In the genomic region with DNA sequence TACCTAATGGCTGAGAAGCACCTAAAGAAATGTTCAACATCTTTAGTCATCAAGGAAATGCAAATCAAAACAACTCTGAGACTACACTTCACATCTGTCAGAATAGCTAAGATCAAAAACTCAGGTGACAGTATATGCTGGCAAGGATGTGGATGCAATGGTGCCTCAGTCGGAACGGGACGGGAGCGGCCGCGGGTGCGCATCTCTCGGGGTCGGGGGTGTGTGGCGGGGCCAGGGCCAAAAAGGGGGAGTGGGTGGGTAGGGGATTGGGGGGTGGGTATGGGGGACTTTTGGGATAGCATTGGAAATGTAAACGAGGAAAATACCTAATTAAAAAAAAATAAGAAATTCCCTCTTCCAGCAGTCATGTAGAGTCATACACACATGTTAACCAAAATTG, we compare ENCODE assay signal across 8 mouse cellular contexts.
A peak's percentile ranks its signal among the peaks of the same experiment; 100 is the strongest.
DNase-seq lines count a peak whose midpoint lies in the region; ATAC-seq and TF ChIP-seq lines count a peak whose summit lies in the region.
"Not testable (repeated sequence)": the region's sequence is repeated elsewhere in the genome, so short reads cannot be mapped to it uniquely, and the experiment has no call there.

No protein-coding gene starts in this region.

- H3K9me3 ChIP-seq in G1E (replicated peaks); heart, embryonic 15.5 days (replicated peaks); liver, embryonic 16.5 days (replicated peaks; ENCODE audit: control insufficient read depth, low read length): not testable (repeated sequence)

- TF ChIP-seq CTCF in G1E (IDR thresholded peaks at IDR 0.05; ENCODE audit: low read depth, low read length) = not testable (repeated sequence)

- DNase-seq in G1E (ENCODE audit: low spot score) = peak; percentile 99
- peak; percentile 65 for DNase-seq in c-Kit-positive CD71-positive TER-119-negative erythroid progenitor cells, embryonic 14.5 days (ENCODE audit: low read depth)
- DNase-seq in fibroblast of lung, adult 2 months (ENCODE audit: low read depth) = peak; percentile 38
- peak; percentile 79 to 89 for DNase-seq in kidney, postnatal 25 days
- DNase-seq in ovary, adult 18-20 months (ENCODE audit: low spot score) = peak; percentile 33
- DNase-seq in thymus, adult 18-20 months = peak; percentile 6 to 54

- H3K27ac ChIP-seq in heart, embryonic 15.5 days; liver, embryonic 16.5 days (ENCODE audit: low read length): not testable (repeated sequence)

- H3K4me3 ChIP-seq in G1E (ENCODE audit: low read depth, low read length) = peak overlapping the region; percentile 2; the same call in 1 of the 2 replicates
- not testable (repeated sequence) for H3K4me3 ChIP-seq in heart, embryonic 15.5 days; liver, embryonic 16.5 days (ENCODE audit: low read depth, low read length)

- H3K9ac ChIP-seq in heart, embryonic 15.5 days; liver, embryonic 16.5 days (ENCODE audit: low read depth, low read length): not testable (repeated sequence)

- H3K27me3 ChIP-seq in G1E (ENCODE audit: insufficient read depth, low read length); heart, embryonic 15.5 days; liver, embryonic 16.5 days (ENCODE audit: control insufficient read depth, insufficient read depth, low read depth, low read length): not testable (repeated sequence)

- H3K4me1 ChIP-seq in G1E (ENCODE audit: insufficient read depth, low read depth, low read length); heart, embryonic 15.5 days (replicated peaks); liver, embryonic 16.5 days (ENCODE audit: control insufficient read depth, low read depth, low read length): not testable (repeated sequence)

- WGBS in heart, embryonic 15.5 days = 54% methylated on average over 11 of the region's 11 CpGs
- WGBS in liver, embryonic 16.5 days (ENCODE audit: insufficient replicate concordance) = 58% methylated on average over 11 of the region's 11 CpGs

- not testable (repeated sequence) for H3K36me3 ChIP-seq in G1E (replicated peaks); heart, embryonic 15.5 days; liver, embryonic 16.5 days (ENCODE audit: control insufficient read depth, insufficient read depth)

- peak; percentile 100 for ATAC-seq in G1E (ENCODE audit: extremely low read depth, insufficient number of reproducible peaks, low FRiP score, poor library complexity, severe bottlenecking)
- peak; percentile 80 for ATAC-seq in heart, embryonic 15.5 days (replicated peaks; ENCODE audit: insufficient number of reproducible peaks, insufficient read depth, low FRiP score, low read depth)
- peak; percentile 100 for ATAC-seq in liver, embryonic 16.5 days (ENCODE audit: low read depth)

- not testable (repeated sequence) for H3K4me2 ChIP-seq in heart, embryonic 15.5 days; liver, embryonic 16.5 days (ENCODE audit: low read depth, low read length)

Comparison
In these comparisons a context has a peak if more than half of its experiments do, and no peak if none do; other contexts are left out.
1. DNase-seq: peak in every context shown above with its lines; median percentile 99 in G1E; 84 in kidney, postnatal 25 days; 65 in c-Kit-positive CD71-positive TER-119-negative erythroid progenitor cells, embryonic 14.5 days; 38 in fibroblast of lung, adult 2 months; 33 in ovary, adult 18-20 months; 30 in thymus, adult 18-20 months.